In genomic region chr11:119088391-119089234, GRCm38 (mm10) we compare ENCODE assay signal across 8 mouse cellular contexts. TPM values are rescaled to one million over a fixed set of nuclear protein-coding genes. Genes with fewer than 3 reads are reported as not detected.
A peak's percentile ranks its signal among the peaks of the same experiment; 100 is the strongest.
DNase-seq lines count a peak whose midpoint lies in the region; ATAC-seq and TF ChIP-seq lines count a peak whose summit lies in the region.

No protein-coding gene starts in this region.

- no peak for ATAC-seq in embryonic facial prominence, embryonic 13.5 days (ENCODE audit: insufficient number of reproducible peaks, insufficient read depth, low FRiP score, low TSS enrichment, low read depth)

- WGBS in embryonic facial prominence, embryonic 13.5 days = under 1% methylated on average over 28 of the region's 28 CpGs

- peaks cover 63% of the 10 kb centered on the region for H3K4me1 ChIP-seq in embryonic facial prominence, embryonic 13.5 days

- H3K36me3 ChIP-seq in embryonic facial prominence, embryonic 13.5 days = no peaks in the 10 kb centered on the region

- TF ChIP-seq CTCF in layer of hippocampus, adult 2 months (conservative IDR thresholded peaks at IDR 0.05) = peak; percentile 70

- no peak overlapping the region for H3K4me3 ChIP-seq in layer of hippocampus, adult 2 months
- H3K4me3 ChIP-seq in embryonic facial prominence, embryonic 13.5 days = peak overlapping the region; percentile 54; the same call in 1 of the 2 replicates

- no peak for DNase-seq in layer of hippocampus, adult 2 months (ENCODE audit: low spot score in 2 of 2)
- DNase-seq in layer of hippocampus, adult 8-10 months (ENCODE audit: low spot score in 2 of 2) = no peak
- DNase-seq in adrenal gland, adult 2 months = peak; percentile 56
- peak; percentile 48 for DNase-seq in kidney, adult 9 months
- DNase-seq in lung, postnatal 14 days = peak; percentile 48
- DNase-seq in ovary, postnatal 10 days (ENCODE audit: low spot score) = no peak
- DNase-seq in layer of hippocampus, adult 11-12 months (ENCODE audit: low spot score) = no peak

- peak overlapping the region; percentile 91 for H3K4me2 ChIP-seq in embryonic facial prominence, embryonic 13.5 days

- no peak overlapping the region for H3K9ac ChIP-seq in embryonic facial prominence, embryonic 13.5 days

- H3K9me3 ChIP-seq in embryonic facial prominence, embryonic 13.5 days = no peaks in the 10 kb centered on the region

- H3K27ac ChIP-seq in layer of hippocampus, adult 2 months = no peak overlapping the region
- H3K27ac ChIP-seq in embryonic facial prominence, embryonic 13.5 days = no peak overlapping the region

- H3K27me3 ChIP-seq in embryonic facial prominence, embryonic 13.5 days = peaks cover 47% of the 10 kb centered on the region

RNA-seq across cellular contexts. Expression of gene Cbx4, which starts 2.6 kb away (rescaled TPM):
- 10 to 100 TPM; 53.7 to 60.4 TPM for total RNA-seq in layer of hippocampus, adult 2 months (2021)
- total RNA-seq in layer of hippocampus, adult 8-10 months (2022) = 10 to 100 TPM; 40.7 to 47.2 (median 44.0) TPM
- total RNA-seq in adrenal gland, adult 2 months (2021) = 100 to 1,000 TPM; 144 to 197 TPM
- polyA plus RNA-seq in adrenal gland, adult 2 months (2012; rRNA removed) = 89.0 and 127 TPM in 2 replicates
- polyA plus RNA-seq in embryonic facial prominence, embryonic 13.5 days (2015; fragmentation: Nextera tagmentation; extraction: Ambion mirVana) = 13.0 and 14.4 TPM in 2 replicates

RNA-seq across cellular contexts. Expression of gene Cbx8, which starts 47.8 kb away (rescaled TPM):
- total RNA-seq in layer of hippocampus, adult 2 months (2021) = 10 to 100 TPM; 10.2 to 11.3 TPM
- total RNA-seq in layer of hippocampus, adult 8-10 months (2022) = 10 to 100 TPM in 2 of 4 experiments, 1 to 10 TPM in 2; 6.9 to 11.9 (median 9.6) TPM
- total RNA-seq in adrenal gland, adult 2 months (2021) = 10 to 100 TPM; 16.3 to 22.9 TPM
- 11.3 and 12.2 TPM in 2 replicates for polyA plus RNA-seq in adrenal gland, adult 2 months (2012; rRNA removed)
- polyA plus RNA-seq in embryonic facial prominence, embryonic 13.5 days (2015; fragmentation: Nextera tagmentation; extraction: Ambion mirVana) = 6.8 and 10.7 TPM in 2 replicates

Comparison
In these comparisons a context has a peak if more than half of its experiments do, and no peak if none do; other contexts are left out.
1. DNase-seq: peak in adrenal gland, adult 2 months (single experiment), kidney, adult 9 months (single experiment) and lung, postnatal 14 days (single experiment); none in layer of hippocampus, adult 2 months (0 of 2), layer of hippocampus, adult 8-10 months (0 of 2), ovary, postnatal 10 days (single experiment) and layer of hippocampus, adult 11-12 months (single experiment).